Mouse (Mus musculus): ENCODE data around the gene Pard6b. TPM values are rescaled to one million over a fixed set of nuclear protein-coding genes. Genes with fewer than 3 reads are reported as not detected.

The Pard6b gene
- polyA plus RNA-seq, 1 experiment from 2014 or later, result 8.0 TPM

- no peak overlapping the region for H3K9ac ChIP-seq (ENCODE audit: low read length)
- DNase-seq (ENCODE audit: low spot score, missing footprints) (no peak), ATAC-seq (ENCODE audit: low FRiP score) (no peak)
- H3K36me3 ChIP-seq (ENCODE audit: control insufficient read depth, insufficient read depth, low read length), result no peaks in the 10 kb centered on the region
- 72% methylated on average over 10 of the region's 10 CpGs for WGBS
- no peak overlapping the region for H3K27ac ChIP-seq (ENCODE audit: low read depth, low read length)
- no peak overlapping the region for H3K4me2 ChIP-seq
- H3K9me3 ChIP-seq (ENCODE audit: control insufficient read depth, low read length), result no peaks in the 10 kb centered on the region
- H3K27me3 ChIP-seq (ENCODE audit: control insufficient read depth, insufficient read depth, low read length), result no peaks in the 10 kb centered on the region; the same call in 1 of the 2 replicates
- no peak overlapping the region for H3K4me3 ChIP-seq (ENCODE audit: low read depth, low read length)
- H3K4me1 ChIP-seq (ENCODE audit: control insufficient read depth, insufficient read depth, low read length), result peaks cover 8% of the 10 kb centered on the region; the same call in 1 of the 2 replicates
Observed at GRCm38 (mm10) chr2:168085621-168086265, 4.9 kb downstream of the Pard6b start.

- peaks cover 7% of the 10 kb centered on the region; the same call in 1 of the 2 replicates for H3K4me1 ChIP-seq (ENCODE audit: control insufficient read depth, insufficient read depth, low read length)
- H3K4me3 ChIP-seq (ENCODE audit: low read depth, low read length), result no peak overlapping the region
- no peak overlapping the region for H3K27ac ChIP-seq (ENCODE audit: low read depth, low read length)
- DNase-seq (ENCODE audit: low spot score, missing footprints) (no peak), ATAC-seq (ENCODE audit: low FRiP score) (no peak)
- no peaks in the 10 kb centered on the region for H3K9me3 ChIP-seq (ENCODE audit: control insufficient read depth, low read length)
- H3K9ac ChIP-seq (ENCODE audit: low read length), result no peak overlapping the region
- 73% methylated on average over 6 of the region's 6 CpGs for WGBS
- H3K36me3 ChIP-seq (ENCODE audit: control insufficient read depth, insufficient read depth, low read length), result no peaks in the 10 kb centered on the region
- no peak overlapping the region for H3K4me2 ChIP-seq
- no peaks in the 10 kb centered on the region; the same call in 1 of the 2 replicates for H3K27me3 ChIP-seq (ENCODE audit: control insufficient read depth, insufficient read depth, low read length)
Observed at GRCm38 (mm10) chr2:168086318-168086717, 5.5 kb downstream of the Pard6b start.

- no peak overlapping the region for H3K4me2 ChIP-seq
- no peak overlapping the region for H3K27ac ChIP-seq (ENCODE audit: low read depth, low read length)
- H3K27me3 ChIP-seq (ENCODE audit: control insufficient read depth, insufficient read depth, low read length), result no peaks in the 10 kb centered on the region; the same call in 1 of the 2 replicates
- DNase-seq (ENCODE audit: low spot score, missing footprints) (no peak), ATAC-seq (ENCODE audit: low FRiP score) (no peak)
- 90% methylated on average over 9 of the region's 9 CpGs for WGBS
- no peaks in the 10 kb centered on the region for H3K36me3 ChIP-seq (ENCODE audit: control insufficient read depth, insufficient read depth, low read length)
- H3K9ac ChIP-seq (ENCODE audit: low read length), result no peak overlapping the region
- no peaks in the 10 kb centered on the region for H3K9me3 ChIP-seq (ENCODE audit: control insufficient read depth, low read length)
- peaks cover 4% of the 10 kb centered on the region; the same call in 1 of the 2 replicates for H3K4me1 ChIP-seq (ENCODE audit: control insufficient read depth, insufficient read depth, low read length)
- no peak overlapping the region for H3K4me3 ChIP-seq (ENCODE audit: low read depth, low read length)
Observed at GRCm38 (mm10) chr2:168086839-168087238, 6.0 kb downstream of the Pard6b start.

GRCm38 (mm10) chr2:168091560-168091959 lies 10.8 kb downstream of the Pard6b start:
- Histone ChIP-seq H3K4me2 (no peak overlapping the region), H3K27ac (ENCODE audit: low read depth, low read length) (no peak overlapping the region), H3K9me3 (ENCODE audit: control insufficient read depth, low read length) (no peaks in the 10 kb centered on the region), H3K36me3 (ENCODE audit: control insufficient read depth, insufficient read depth, low read length) (no peaks in the 10 kb centered on the region), H3K4me1 (ENCODE audit: control insufficient read depth, insufficient read depth, low read length) (no peaks in the 10 kb centered on the region), H3K9ac (ENCODE audit: low read length) (no peak overlapping the region), H3K4me3 (ENCODE audit: low read depth, low read length) (no peak overlapping the region), H3K27me3 (ENCODE audit: control insufficient read depth, insufficient read depth, low read length) (no peaks in the 10 kb centered on the region)
- DNase-seq (ENCODE audit: low spot score, missing footprints) (no peak), ATAC-seq (ENCODE audit: low FRiP score) (no peak)
- 91% methylated on average over 11 of the region's 11 CpGs for WGBS

- H3K27me3 ChIP-seq (ENCODE audit: control insufficient read depth, insufficient read depth, low read length), result no peaks in the 10 kb centered on the region
- ATAC-seq (ENCODE audit: low FRiP score), result no peak
Observed at GRCm38 (mm10) chr2:168093077-168093476, 12.3 kb downstream of the Pard6b start.

GRCm38 (mm10) chr2:168095077-168095476 lies 14.3 kb downstream of the Pard6b start:
- ATAC-seq (ENCODE audit: low FRiP score), result no peak

More at GRCm38 (mm10) chr2:168093077-168093476, 12.3 kb downstream of the Pard6b start:
- Histone ChIP-seq H3K4me3 (ENCODE audit: low read depth, low read length) (no peak overlapping the region), H3K9me3 (ENCODE audit: control insufficient read depth, low read length) (no peaks in the 10 kb centered on the region), H3K36me3 (ENCODE audit: control insufficient read depth, insufficient read depth, low read length) (no peaks in the 10 kb centered on the region), H3K4me1 (ENCODE audit: control insufficient read depth, insufficient read depth, low read length) (no peaks in the 10 kb centered on the region), H3K27ac (ENCODE audit: low read depth, low read length) (no peak overlapping the region), H3K9ac (ENCODE audit: low read length) (no peak overlapping the region), H3K4me2 (no peak overlapping the region)
- WGBS, result 92% methylated on average over 4 of the region's 4 CpGs
- DNase-seq (ENCODE audit: low spot score, missing footprints), result no peak

GRCm38 (mm10) chr2:168096487-168096886 lies 15.7 kb downstream of the Pard6b start:
- no peak for DNase-seq (ENCODE audit: low spot score, missing footprints)
- H3K9me3 ChIP-seq (ENCODE audit: control insufficient read depth, low read length), result no peaks in the 10 kb centered on the region
- H3K27ac ChIP-seq (ENCODE audit: low read depth, low read length), result no peak overlapping the region
- H3K27me3 ChIP-seq (ENCODE audit: control insufficient read depth, insufficient read depth, low read length), result no peaks in the 10 kb centered on the region
- 84% methylated on average over 3 of the region's 3 CpGs for WGBS
- H3K4me1 ChIP-seq (ENCODE audit: control insufficient read depth, insufficient read depth, low read length), result no peaks in the 10 kb centered on the region
- peaks cover 8% of the 10 kb centered on the region for H3K36me3 ChIP-seq (ENCODE audit: control insufficient read depth, insufficient read depth, low read length)
- no peak for ATAC-seq (ENCODE audit: low FRiP score)
- no peak overlapping the region for H3K9ac ChIP-seq (ENCODE audit: low read length)
- H3K4me3 ChIP-seq (ENCODE audit: low read depth, low read length), result no peak overlapping the region
- H3K4me2 ChIP-seq, result no peak overlapping the region

More at GRCm38 (mm10) chr2:168095077-168095476, 14.3 kb downstream of the Pard6b start:
- Histone ChIP-seq H3K27ac (ENCODE audit: low read depth, low read length) (no peak overlapping the region), H3K9ac (ENCODE audit: low read length) (no peak overlapping the region), H3K4me2 (no peak overlapping the region), H3K4me3 (ENCODE audit: low read depth, low read length) (no peak overlapping the region), H3K4me1 (ENCODE audit: control insufficient read depth, insufficient read depth, low read length) (no peaks in the 10 kb centered on the region), H3K36me3 (ENCODE audit: control insufficient read depth, insufficient read depth, low read length) (peaks cover 8% of the 10 kb centered on the region), H3K9me3 (ENCODE audit: control insufficient read depth, low read length) (no peaks in the 10 kb centered on the region), H3K27me3 (ENCODE audit: control insufficient read depth, insufficient read depth, low read length) (no peaks in the 10 kb centered on the region)
- 82% methylated on average over 8 of the region's 8 CpGs for WGBS
- no peak for DNase-seq (ENCODE audit: low spot score, missing footprints)

- Histone ChIP-seq H3K4me2 (no peak overlapping the region), H3K9me3 (ENCODE audit: control insufficient read depth, low read length) (no peaks in the 10 kb centered on the region), H3K27ac (ENCODE audit: low read depth, low read length) (no peak overlapping the region), H3K4me1 (ENCODE audit: control insufficient read depth, insufficient read depth, low read length) (no peaks in the 10 kb centered on the region), H3K27me3 (ENCODE audit: control insufficient read depth, insufficient read depth, low read length) (no peaks in the 10 kb centered on the region), H3K4me3 (ENCODE audit: low read depth, low read length) (no peak overlapping the region), H3K36me3 (ENCODE audit: control insufficient read depth, insufficient read depth, low read length) (peaks cover 8% of the 10 kb centered on the region), H3K9ac (ENCODE audit: low read length) (no peak overlapping the region)
- 46% methylated on average over 6 of the region's 6 CpGs for WGBS
- ATAC-seq (ENCODE audit: low FRiP score) (no peak), DNase-seq (ENCODE audit: low spot score, missing footprints) (no peak)
Observed at GRCm38 (mm10) chr2:168098040-168098439, 17.2 kb downstream of the Pard6b start.

- no peaks in the 10 kb centered on the region for H3K27me3 ChIP-seq (ENCODE audit: control insufficient read depth, insufficient read depth, low read length)
- 88% methylated on average over 13 of the region's 13 CpGs for WGBS
- peaks cover 8% of the 10 kb centered on the region for H3K36me3 ChIP-seq (ENCODE audit: control insufficient read depth, insufficient read depth, low read length)
- no peak for DNase-seq (ENCODE audit: low spot score, missing footprints)
- ATAC-seq (ENCODE audit: low FRiP score), result no peak
- no peak overlapping the region for H3K27ac ChIP-seq (ENCODE audit: low read depth, low read length)
- H3K4me3 ChIP-seq (ENCODE audit: low read depth, low read length), result no peak overlapping the region
- H3K4me1 ChIP-seq (ENCODE audit: control insufficient read depth, insufficient read depth, low read length), result no peaks in the 10 kb centered on the region
- H3K9me3 ChIP-seq (ENCODE audit: control insufficient read depth, low read length), result no peaks in the 10 kb centered on the region
- H3K4me2 ChIP-seq, result no peak overlapping the region
- no peak overlapping the region for H3K9ac ChIP-seq (ENCODE audit: low read length)
Observed at GRCm38 (mm10) chr2:168100008-168100407, 19.2 kb downstream of the Pard6b start.

All from midbrain, embryonic 11.5 days (tissue).